Mouse (Mus musculus) lung, adult 2 months (tissue): ENCODE measurements around the gene Rprml.

Source experiments
- CTCF ChIP-seq: fragments of 200-500 bp; IDR thresholded peaks from 2 replicates; pipeline ENCODE4 v1.5.1; 2011; ENCODE audit warnings: mild to moderate bottlenecking, low read length, control low read depth; ENCODE audit not compliant: insufficient read depth
- POLR2A ChIP-seq: fragments of 200-500 bp; IDR thresholded peaks from 2 replicates; pipeline ENCODE4 v1.6.1; 2011; ENCODE audit warnings: low read depth, mild to moderate bottlenecking, control low read depth, low read length, borderline replicate concordance; ENCODE audit errors: extremely low read depth

DNA sequence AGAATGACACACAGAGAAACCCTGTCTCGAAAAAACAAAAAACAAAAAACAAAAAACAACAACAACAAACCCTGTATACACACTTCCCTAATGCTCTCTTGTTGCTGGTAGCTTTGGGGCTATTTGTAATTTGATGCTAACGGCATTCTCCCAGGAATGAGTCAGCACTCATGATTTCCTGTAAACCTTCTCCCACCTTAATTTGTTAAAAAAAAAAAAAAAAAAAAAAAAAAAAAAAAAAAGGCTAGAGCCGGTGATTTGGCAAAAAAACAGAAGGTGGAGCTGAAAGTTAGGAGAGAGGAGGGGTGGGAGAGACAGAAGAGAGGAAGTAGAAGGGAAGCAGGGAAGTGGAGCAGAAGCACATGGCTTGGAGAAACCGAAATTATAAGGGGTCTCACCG, 42.8 kb upstream of the Rprml start:
- TF ChIP-seq CTCF (no peak), POLR2A (no peak)
